Mouse (Mus musculus) midbrain, embryonic 10.5 days (tissue): Measurements from ENCODE around the gene Cerkl. TPM values are rescaled to one million over a fixed set of nuclear protein-coding genes. Genes with fewer than 3 reads are reported as not detected.

Experiments
- DNase-seq: peaks from one replicate; pipeline ENCODE4 v3.0.0-alpha.2; 2017; ENCODE audit warnings: low spot score
- H3K27ac ChIP-seq: fragments of 300-500 bp; sonication (generic); replicated peaks from 2 replicates; pipeline ENCODE4 v1.5.1; 2016; ENCODE audit warnings: mild to moderate bottlenecking
- H3K27me3 ChIP-seq: fragments of 300-500 bp; sonication (generic); 2 replicates; pipeline ENCODE4 v1.6.1; 2016; ENCODE audit warnings: low read depth, mild to moderate bottlenecking; ENCODE audit not compliant: poor library complexity, severe bottlenecking
- H3K36me3 ChIP-seq: fragments of 300-500 bp; sonication (generic); 2 replicates; pipeline ENCODE4 v1.6.1; 2016; ENCODE audit warnings: mild to moderate bottlenecking, moderate library complexity
- H3K4me1 ChIP-seq: fragments of 300-500 bp; sonication (generic); 2 replicates; pipeline ENCODE4 v1.6.1; 2016
- H3K4me3 ChIP-seq: fragments of 300-500 bp; sonication (generic); 2 replicates; pipeline ENCODE4 v1.5.1; 2016; ENCODE audit warnings: mild to moderate bottlenecking, moderate library complexity
- H3K9me3 ChIP-seq: fragments of 300-500 bp; sonication (generic); replicated peaks from 2 replicates; pipeline ENCODE4 v1.6.1; 2016; ENCODE audit warnings: mild to moderate bottlenecking
- WGBS: fragments of 180-500 bp; shearing (Covaris S2); methylation state at CpG from one replicate; pipeline ENCODE4 v1.1.7; 2016; 5-methylcytosine and 5-hydroxymethylcytosine counted together
- polyA plus RNA-seq: library from polyadenylated mRNA; unstranded; fragments of >200 nt; fragmentation: Nextera tagmentation; extraction: Ambion mirVana; gene quantifications from 2 replicates; pipeline ENCODE4 v1.2.1, GENCODE M21; 2016

Cerkl gene
- polyA plus RNA-seq = 2.0 and 2.6 TPM in 2 replicates

- DNase-seq = peak; percentile 90
- Histone ChIP-seq H3K9me3 (no peaks in the 10 kb centered on the region), H3K27ac (peak within 1 kb of the TSS; percentile 78), H3K4me1 (peaks cover 66% of the 10 kb centered on the region), H3K27me3 (peaks cover 100% of the 10 kb centered on the region), H3K4me3 (peak within 1 kb of the TSS; percentile 56), H3K36me3 (no peaks in the 10 kb centered on the region)
- under 1% methylated on average over 42 of the region's 42 CpGs for WGBS
Observed at GRCm38 (mm10) chr2:79456575-79457349, at the start of gene Cerkl, which contains the start of gene Neurod1. Cerkl (minus strand) TSS chr2:79456785. Neurod1 (minus strand) TSS chr2:79456751.

DNA sequence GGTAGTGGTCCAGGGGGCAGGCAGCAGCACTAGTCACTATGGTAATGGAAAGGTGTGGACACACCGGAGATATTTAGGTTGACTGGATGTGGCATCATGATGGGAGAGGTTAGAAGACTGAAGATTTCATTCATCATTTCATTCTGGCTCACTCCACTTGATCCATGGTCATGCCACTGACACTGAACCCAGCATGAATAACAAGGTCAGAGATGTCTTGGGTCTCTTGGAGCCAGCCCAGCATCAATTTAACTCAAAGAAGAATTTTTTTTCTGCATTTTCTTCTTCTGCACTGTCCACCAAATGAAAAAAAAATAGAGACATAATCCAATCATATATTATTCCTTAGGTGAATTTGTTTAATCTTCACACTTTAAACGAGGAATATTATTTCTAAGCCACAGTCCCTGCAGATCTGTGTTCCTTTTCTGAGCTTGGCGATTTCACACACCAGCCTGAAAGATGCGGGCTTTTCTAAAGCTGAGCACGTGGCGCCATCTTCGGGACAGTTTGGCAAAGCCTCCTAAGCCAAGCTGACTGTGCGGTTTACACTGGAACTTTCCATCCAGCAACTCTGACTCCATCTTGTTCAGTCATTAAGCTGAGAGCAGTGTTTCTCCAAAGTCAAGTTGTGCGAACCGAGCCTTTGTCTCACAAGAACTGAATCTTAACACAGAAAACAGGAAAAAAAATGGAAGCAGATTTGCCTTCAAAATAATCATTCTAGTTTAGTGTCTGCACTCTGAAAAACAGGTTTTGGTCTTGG is 42.6 kb upstream of the Cerkl start:
- no peak overlapping the region for H3K27ac ChIP-seq
- peak; percentile 74 for DNase-seq
- no peak overlapping the region for H3K4me3 ChIP-seq
- no peaks in the 10 kb centered on the region for H3K9me3 ChIP-seq
- H3K36me3 ChIP-seq = no peaks in the 10 kb centered on the region
- no peaks in the 10 kb centered on the region for H3K27me3 ChIP-seq
- no peaks in the 10 kb centered on the region for H3K4me1 ChIP-seq
- 29% methylated on average over 10 of the region's 10 CpGs for WGBS

DNA sequence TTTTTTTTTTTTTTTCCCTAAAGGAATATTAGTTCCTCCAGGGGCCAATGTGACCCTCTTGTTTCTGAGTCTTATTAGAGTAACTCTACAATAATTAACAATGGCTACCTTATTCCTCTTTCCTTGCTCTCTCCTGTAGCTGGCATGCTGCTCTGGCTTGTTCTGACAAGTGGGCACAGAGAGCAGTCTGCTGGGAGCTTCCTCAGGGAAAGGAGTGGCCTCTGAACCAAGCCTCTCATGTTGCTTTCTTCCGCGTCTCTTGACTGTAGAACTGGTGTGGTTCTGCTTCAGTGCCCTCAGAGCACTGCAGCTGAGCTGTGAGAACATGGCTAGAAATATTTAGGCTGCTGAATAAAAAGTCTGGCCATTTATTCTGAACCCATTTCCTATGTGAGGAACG is 28.5 kb upstream of the Cerkl start:
- Histone ChIP-seq H3K27ac (no peak overlapping the region), H3K4me3 (no peak overlapping the region), H3K27me3 (no peaks in the 10 kb centered on the region), H3K4me1 (no peaks in the 10 kb centered on the region), H3K36me3 (no peaks in the 10 kb centered on the region), H3K9me3 (no peaks in the 10 kb centered on the region)
- WGBS = 63% methylated on average over 3 of the region's 3 CpGs
- no peak for DNase-seq

- Histone ChIP-seq H3K27ac (no peak overlapping the region), H3K27me3 (no peaks in the 10 kb centered on the region), H3K36me3 (no peaks in the 10 kb centered on the region), H3K9me3 (no peaks in the 10 kb centered on the region), H3K4me1 (no peaks in the 10 kb centered on the region), H3K4me3 (no peak overlapping the region)
- no peak for DNase-seq
- 92% methylated on average over 2 of the region's 2 CpGs for WGBS
Observed at GRCm38 (mm10) chr2:79482511-79482910, 25.9 kb upstream of the Cerkl start.

DNA sequence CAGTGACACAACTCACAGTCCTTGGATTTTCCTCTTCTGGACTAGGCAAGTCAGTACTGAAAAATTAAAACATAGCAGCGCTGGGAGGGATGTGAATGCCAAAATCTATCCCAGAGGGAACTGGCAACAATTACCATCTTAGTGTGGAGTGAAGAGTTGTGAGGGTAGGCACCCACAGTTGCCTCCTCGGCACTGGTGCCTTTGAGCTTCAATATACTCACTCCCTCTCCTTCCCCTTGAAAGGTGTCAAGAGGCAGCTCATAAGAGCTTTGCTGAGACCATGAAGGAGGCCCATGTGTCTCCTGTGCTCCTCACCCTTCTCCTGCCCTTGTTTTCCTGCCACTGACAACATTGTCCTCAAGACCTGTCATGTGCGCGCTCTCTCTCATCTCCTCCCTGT is 5.8 kb upstream of the Cerkl start:
- WGBS = 84% methylated on average over 4 of the region's 4 CpGs
- no peak for DNase-seq
- no peaks in the 10 kb centered on the region for H3K36me3 ChIP-seq
- H3K4me3 ChIP-seq = no peak overlapping the region
- no peaks in the 10 kb centered on the region for H3K9me3 ChIP-seq
- peaks cover 31% of the 10 kb centered on the region for H3K4me1 ChIP-seq
- no peak overlapping the region for H3K27ac ChIP-seq
- peaks cover 61% of the 10 kb centered on the region for H3K27me3 ChIP-seq

GRCm38 (mm10) chr2:79461861-79462260 is 5.3 kb upstream of the Cerkl start:
- Histone ChIP-seq H3K4me1 (peaks cover 37% of the 10 kb centered on the region), H3K4me3 (no peak overlapping the region), H3K9me3 (no peaks in the 10 kb centered on the region), H3K36me3 (no peaks in the 10 kb centered on the region), H3K27ac (no peak overlapping the region), H3K27me3 (peaks cover 67% of the 10 kb centered on the region)
- WGBS = 88% methylated on average over 2 of the region's 2 CpGs
- no peak for DNase-seq

DNA sequence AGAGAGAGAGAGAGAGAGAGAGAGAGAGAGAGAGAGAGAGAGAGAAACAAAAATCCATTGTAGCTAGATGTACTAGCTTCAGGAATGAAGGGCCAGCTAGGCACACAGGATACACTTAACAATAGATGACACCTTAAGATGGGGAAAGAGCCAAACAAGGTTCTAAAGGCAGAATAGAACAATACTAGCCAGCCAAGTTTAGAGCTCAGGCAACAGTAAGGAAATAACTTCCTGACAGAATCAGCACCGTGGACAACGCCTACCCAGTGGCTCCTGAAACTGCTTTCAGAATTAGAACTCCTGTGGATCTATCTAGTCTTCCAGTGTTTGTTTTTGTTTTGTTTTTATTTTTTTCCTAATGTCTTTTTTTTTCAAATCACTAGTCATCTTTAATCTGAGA is 4.0 kb upstream of the Cerkl start:
- WGBS = 4% methylated on average over 2 of the region's 2 CpGs
- peak; percentile 28 for DNase-seq
- H3K9me3 ChIP-seq = no peaks in the 10 kb centered on the region
- no peaks in the 10 kb centered on the region for H3K36me3 ChIP-seq
- H3K27me3 ChIP-seq = peaks cover 80% of the 10 kb centered on the region
- H3K4me1 ChIP-seq = peaks cover 47% of the 10 kb centered on the region
- no peak overlapping the region for H3K27ac ChIP-seq
- H3K4me3 ChIP-seq = no peak overlapping the region

- H3K27me3 ChIP-seq = peaks cover 84% of the 10 kb centered on the region
- DNase-seq = peak; percentile 18
- H3K9me3 ChIP-seq = no peaks in the 10 kb centered on the region
- WGBS = 7% methylated on average over 14 of the region's 14 CpGs
- H3K36me3 ChIP-seq = no peaks in the 10 kb centered on the region
- H3K27ac ChIP-seq = peak overlapping the region; percentile 84
- H3K4me3 ChIP-seq = peak overlapping the region; percentile 48
- H3K4me1 ChIP-seq = peaks cover 51% of the 10 kb centered on the region
Observed at GRCm38 (mm10) chr2:79460107-79460506, 3.5 kb upstream of the Cerkl start.

DNA sequence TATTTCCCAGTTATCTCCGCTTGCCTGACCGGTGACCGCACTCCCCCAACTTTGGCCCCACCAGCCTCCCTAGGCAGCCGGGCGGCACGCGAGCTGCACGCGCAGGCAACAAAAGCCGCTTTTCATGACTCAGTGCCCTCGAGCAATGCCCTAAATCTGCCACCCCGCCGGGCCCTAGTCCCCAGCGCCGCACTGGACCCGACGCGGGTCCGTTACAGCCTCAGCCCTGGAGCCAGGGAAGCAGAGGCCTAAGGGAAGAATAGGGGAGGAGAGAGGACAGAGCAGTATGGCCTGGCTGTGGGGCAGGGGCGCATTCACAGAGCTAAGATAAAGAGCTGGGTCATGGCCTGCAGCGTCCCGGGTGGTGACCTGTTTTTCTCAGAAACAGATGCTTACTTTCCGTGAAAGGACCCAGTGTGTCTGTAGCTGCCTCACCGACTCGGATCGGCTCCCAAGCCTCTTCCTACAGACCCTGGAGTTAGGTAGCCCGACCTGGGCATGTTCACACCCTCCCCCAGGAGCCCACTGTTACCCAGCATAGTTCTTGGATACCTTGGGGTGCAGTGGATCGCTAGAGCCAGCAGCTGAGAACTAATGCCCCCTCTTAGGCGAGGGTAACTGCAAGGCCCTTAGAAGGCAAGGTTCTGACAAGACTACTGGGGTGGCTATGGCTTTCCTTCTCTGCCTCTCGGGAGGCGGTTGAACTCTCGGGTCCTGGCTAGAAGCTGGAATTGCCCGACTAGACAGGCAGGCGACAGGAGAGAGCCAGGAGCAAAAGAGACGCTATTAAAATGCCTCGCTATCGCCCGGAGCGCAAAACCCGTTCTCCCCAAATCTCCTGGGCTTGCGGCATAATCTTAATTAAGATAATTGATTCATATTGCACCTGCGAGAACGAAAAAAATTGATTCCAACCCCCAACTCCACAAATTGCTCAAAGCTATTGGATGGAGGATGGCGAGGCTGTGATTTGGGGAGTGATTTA is 2.8 kb upstream of the Cerkl start:
- Histone ChIP-seq H3K27me3 (peaks cover 92% of the 10 kb centered on the region), H3K9me3 (no peaks in the 10 kb centered on the region), H3K4me1 (peaks cover 59% of the 10 kb centered on the region), H3K27ac (peak overlapping the region; percentile 84), H3K36me3 (no peaks in the 10 kb centered on the region), H3K4me3 (peak overlapping the region; percentile 48)
- DNase-seq = peak; percentile 79
- WGBS = under 1% methylated on average over 44 of the region's 44 CpGs

DNA sequence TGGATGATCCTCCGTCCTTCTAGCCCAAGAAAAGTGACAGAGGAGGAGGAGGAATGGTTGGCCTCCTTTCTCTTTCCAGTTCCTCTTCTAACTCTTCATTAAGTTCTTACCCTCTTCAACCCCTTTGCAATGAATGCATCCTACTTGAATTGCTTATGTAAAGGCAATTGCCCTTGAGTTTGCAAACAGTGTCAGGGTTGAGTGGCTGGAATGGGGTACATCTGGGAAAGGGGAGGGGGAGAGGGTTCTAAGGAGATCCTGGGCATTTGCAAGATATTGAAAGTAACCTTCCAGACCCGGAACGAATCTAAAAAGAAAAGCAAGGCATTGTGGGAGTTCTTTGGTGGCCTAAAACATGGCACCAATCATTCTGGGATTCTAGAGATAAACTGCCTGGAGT is 1.3 kb upstream of the Cerkl start:
- Histone ChIP-seq H3K4me3 (no peak overlapping the region), H3K9me3 (no peaks in the 10 kb centered on the region), H3K36me3 (no peaks in the 10 kb centered on the region), H3K27me3 (peaks cover 100% of the 10 kb centered on the region), H3K4me1 (peaks cover 66% of the 10 kb centered on the region), H3K27ac (0 out of 2 replicates have a peak overlapping the region, but pooled peaks have one; percentile 84)
- 14% methylated on average over 3 of the region's 3 CpGs for WGBS
- peak; percentile 18 for DNase-seq

- DNase-seq = no peak
- Histone ChIP-seq H3K9me3 (no peaks in the 10 kb centered on the region), H3K27ac (peak overlapping the region; percentile 78), H3K4me1 (peaks cover 66% of the 10 kb centered on the region), H3K36me3 (no peaks in the 10 kb centered on the region), H3K27me3 (peaks cover 100% of the 10 kb centered on the region), H3K4me3 (no peak overlapping the region)
- WGBS = 59% methylated on average over 3 of the region's 3 CpGs
Observed at GRCm38 (mm10) chr2:79457434-79457833, 849 bp upstream of the Cerkl start.

- Histone ChIP-seq H3K4me3 (peak overlapping the region; percentile 56), H3K36me3 (no peaks in the 10 kb centered on the region), H3K27ac (peak overlapping the region; percentile 74; the same call in 1 of the 2 replicates), H3K27me3 (peaks cover 100% of the 10 kb centered on the region), H3K9me3 (no peaks in the 10 kb centered on the region), H3K4me1 (peaks cover 66% of the 10 kb centered on the region)
- 4% methylated on average over 10 of the region's 10 CpGs for WGBS
- DNase-seq = peak; percentile 23
Observed at GRCm38 (mm10) chr2:79455646-79456045, 939 bp downstream of the Cerkl start.
